Mouse (Mus musculus) hindbrain, postnatal 0 days (tissue): ENCODE data around the gene Xpr1. TPM values are rescaled to one million over a fixed set of nuclear protein-coding genes. Genes with fewer than 3 reads are reported as not detected.
A peak's percentile ranks its signal among the peaks of the same experiment; 100 is the strongest.

ENCODE experiments used
- ATAC-seq: fragments of 200-750 bp; cut with Nextera tagmentation; 2 replicates; pipeline ENCODE4 v1.8.0; 2017; ENCODE audit warnings: mild to moderate bottlenecking, moderate TSS enrichment, moderate library complexity
- DNase-seq: peaks from one replicate; pipeline ENCODE4 v3.0.0-alpha.2; 2015; ENCODE audit warnings: low spot score
- H3K27ac ChIP-seq: fragments of 300-500 bp; sonication (generic); 2 replicates; pipeline ENCODE4 v1.5.1; 2014; ENCODE audit warnings: mild to moderate bottlenecking
- H3K27me3 ChIP-seq: fragments of 300-500 bp; sonication (generic); 2 replicates; pipeline ENCODE4 v1.6.1; 2014; ENCODE audit warnings: low read length, mixed read lengths; ENCODE audit not compliant: insufficient read depth
- H3K36me3 ChIP-seq: fragments of 300-500 bp; sonication (generic); 2 replicates; pipeline ENCODE4 v1.6.1; 2014; ENCODE audit warnings: low read length, mixed read lengths; ENCODE audit not compliant: insufficient read depth
- H3K4me1 ChIP-seq: fragments of 300-500 bp; sonication (generic); 2 replicates; pipeline ENCODE4 v1.6.1; 2014; ENCODE audit warnings: antibody characterized with exemption, low read length, mixed read lengths; ENCODE audit not compliant: insufficient read depth
- H3K4me2 ChIP-seq: fragments of 300-500 bp; sonication (generic); 2 replicates; pipeline ENCODE4 v1.6.1; 2014; ENCODE audit warnings: low read depth, mild to moderate bottlenecking, low read length, moderate library complexity, mixed read lengths
- H3K4me3 ChIP-seq: fragments of 300-500 bp; sonication (generic); 2 replicates; pipeline ENCODE4 v1.5.1; 2014; ENCODE audit warnings: low read length
- H3K9ac ChIP-seq: fragments of 300-500 bp; sonication (generic); replicated peaks from 2 replicates; pipeline ENCODE4 v1.6.1; 2014; ENCODE audit warnings: mild to moderate bottlenecking, low read length, moderate library complexity, mixed read lengths
- H3K9me3 ChIP-seq: fragments of 300-500 bp; sonication (generic); 2 replicates; pipeline ENCODE4 v1.6.1; 2016; ENCODE audit warnings: low read length, mixed read lengths
- CTCF ChIP-seq: IDR thresholded peaks from 2 replicates; pipeline ENCODE4 v1.5.1; 2016; ENCODE audit warnings: antibody characterized with exemption, control low read depth, low read depth
- WGBS: fragments of 180-500 bp; shearing (Covaris S2); extraction: QIAGEN DNeasy Blood & Tissue Kit; methylation state at CpG from one replicate; pipeline ENCODE4 v1.1.7; 2014; 5-methylcytosine and 5-hydroxymethylcytosine counted together
- polyA plus RNA-seq: library from polyadenylated mRNA; unstranded; fragments of >200 nt; fragmentation: Nextera tagmentation; extraction: Ambion mirVana; gene quantifications from 2 replicates; pipeline ENCODE4 v1.2.1, GENCODE M21; 2015
- total RNA-seq: library from RNA; depleted of rRNA; stranded (reverse); fragments of >200 nt; gene quantifications from 2 replicates; pipeline ENCODE4 v1.2.3, GENCODE M21; 2014

The Xpr1 gene
- total and polyA plus RNA-seq, 2 experiments from 2014 or later = 33.8 to 107 TPM

- Histone ChIP-seq H3K4me1 (0 out of 2 replicates have a peak, but pooled peaks cover 3% of the 10 kb centered on the region), H3K4me2 (no peak overlapping the region), H3K27me3 (no peaks in the 10 kb centered on the region), H3K9ac (no peak overlapping the region), H3K36me3 (no peaks in the 10 kb centered on the region), H3K27ac (no peak overlapping the region), H3K9me3 (no peaks in the 10 kb centered on the region), H3K4me3 (no peak overlapping the region)
- WGBS = 44% methylated on average over 6 of the region's 6 CpGs
- TF ChIP-seq CTCF = no peak
- DNase-seq (no peak), ATAC-seq (no peak)
These were observed 8.6 kb upstream of the Xpr1 start for GRCm38 (mm10) chr1:155425743-155426315.

GRCm38 (mm10) chr1:155425285-155425684 is 8.1 kb upstream of the Xpr1 start:
- H3K9me3 ChIP-seq = no peaks in the 10 kb centered on the region
- no peak overlapping the region for H3K4me3 ChIP-seq
- no peak overlapping the region for H3K27ac ChIP-seq
- H3K4me2 ChIP-seq = no peak overlapping the region
- H3K27me3 ChIP-seq = no peaks in the 10 kb centered on the region
- H3K4me1 ChIP-seq = 0 out of 2 replicates have a peak, but pooled peaks cover 3% of the 10 kb centered on the region
- no peaks in the 10 kb centered on the region for H3K36me3 ChIP-seq
- ATAC-seq = no peak
- WGBS = 92% methylated on average over 5 of the region's 5 CpGs
- TF ChIP-seq CTCF = no peak
- DNase-seq = no peak
- H3K9ac ChIP-seq = no peak overlapping the region

- Histone ChIP-seq H3K4me3 (no peak overlapping the region), H3K27me3 (no peaks in the 10 kb centered on the region), H3K4me1 (0 out of 2 replicates have a peak, but pooled peaks cover 3% of the 10 kb centered on the region), H3K9me3 (no peaks in the 10 kb centered on the region), H3K36me3 (no peaks in the 10 kb centered on the region), H3K9ac (no peak overlapping the region), H3K4me2 (no peak overlapping the region), H3K27ac (no peak overlapping the region)
- DNase-seq = no peak
- WGBS = 82% methylated on average over 4 of the region's 4 CpGs
- TF ChIP-seq CTCF = no peak
- no peak for ATAC-seq
These were observed 6.6 kb upstream of the Xpr1 start for GRCm38 (mm10) chr1:155423801-155424200.

DNA sequence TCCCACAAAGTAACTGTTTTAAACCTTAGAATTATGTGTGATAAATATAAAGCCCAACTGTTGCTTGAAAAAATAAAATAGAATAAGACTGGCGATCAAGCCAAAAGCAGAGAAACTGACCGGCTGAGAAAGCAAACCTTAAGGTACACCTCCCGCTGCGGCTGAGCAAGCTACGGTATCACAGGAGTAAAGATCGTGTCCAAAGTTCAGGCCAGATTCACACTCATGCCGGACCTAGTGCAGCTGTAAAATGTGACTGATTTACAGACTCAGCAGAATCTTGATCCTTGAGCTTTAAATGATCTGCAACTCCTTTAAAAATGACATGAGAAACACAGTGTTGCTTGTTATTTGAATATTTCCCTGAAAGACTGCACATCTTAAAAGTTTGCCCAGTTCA is 4.8 kb upstream of the Xpr1 start:
- TF ChIP-seq CTCF = no peak
- WGBS = 91% methylated on average over 7 of the region's 7 CpGs
- ATAC-seq = no peak

DNA sequence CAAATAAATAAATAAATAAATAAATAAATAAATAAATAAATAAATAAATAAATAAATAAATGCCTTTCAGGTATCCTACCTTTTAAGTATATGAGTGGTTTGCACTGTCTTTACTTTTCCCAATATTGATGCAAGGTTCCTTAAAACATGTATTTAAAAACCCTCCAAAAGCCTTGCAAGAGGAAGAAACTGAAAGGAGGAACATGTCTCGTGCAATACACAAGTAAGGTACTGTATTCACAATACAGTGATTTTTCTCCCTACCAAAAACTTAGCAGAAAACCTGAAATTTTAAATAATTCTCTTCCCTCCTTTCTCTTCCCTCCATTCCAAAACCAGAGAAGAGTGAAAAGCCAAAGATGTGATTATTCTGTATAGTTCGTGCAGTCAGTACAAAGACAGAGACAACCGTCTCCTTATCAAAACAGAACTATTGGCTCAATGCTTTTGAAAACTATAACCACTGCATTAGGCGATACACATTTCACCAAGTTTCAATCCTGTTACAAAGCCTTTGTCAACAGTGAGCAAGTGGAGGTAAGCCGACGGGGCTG is 991 bp downstream of the Xpr1 start:
- TF ChIP-seq CTCF = no peak
- Histone ChIP-seq H3K27me3 (no peaks in the 10 kb centered on the region), H3K9ac (peak overlapping the region; percentile 86), H3K4me3 (peak overlapping the region; percentile 88), H3K4me2 (peak overlapping the region; percentile 55), H3K27ac (peak overlapping the region; percentile 89), H3K36me3 (no peaks in the 10 kb centered on the region), H3K9me3 (no peaks in the 10 kb centered on the region), H3K4me1 (no peaks in the 10 kb centered on the region)
- DNase-seq (peak; percentile 18), ATAC-seq (no peak)
- WGBS = under 1% methylated on average over 6 of the region's 6 CpGs

More for the DNA sequence above, 4.8 kb upstream of the Xpr1 start:
- H3K4me3 ChIP-seq = no peak overlapping the region
- no peaks in the 10 kb centered on the region for H3K27me3 ChIP-seq
- H3K36me3 ChIP-seq = no peaks in the 10 kb centered on the region
- DNase-seq = no peak
- H3K4me2 ChIP-seq = no peak overlapping the region
- no peaks in the 10 kb centered on the region for H3K4me1 ChIP-seq
- no peak overlapping the region for H3K27ac ChIP-seq
- no peak overlapping the region for H3K9ac ChIP-seq
- no peaks in the 10 kb centered on the region for H3K9me3 ChIP-seq

DNA sequence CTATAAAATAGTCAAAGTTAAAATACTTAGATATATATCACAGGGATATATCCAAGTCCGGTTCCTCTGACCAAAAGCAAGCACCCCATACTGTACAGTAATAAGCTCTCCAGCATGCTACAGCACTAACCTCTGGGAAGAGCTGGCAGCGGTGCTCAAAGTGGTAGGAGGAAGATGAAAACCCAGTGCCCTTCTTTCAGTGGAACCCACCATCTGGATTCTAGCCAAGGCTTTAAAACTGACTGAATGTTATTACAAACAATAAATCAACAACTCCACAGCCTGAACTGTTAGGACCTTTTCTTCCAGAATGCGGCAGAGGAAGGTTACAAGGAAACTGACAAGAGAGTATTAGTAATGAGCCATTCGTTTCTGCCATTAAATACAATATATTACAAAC is 1.8 kb downstream of the Xpr1 start:
- peak; percentile 59 for DNase-seq
- H3K36me3 ChIP-seq = no peaks in the 10 kb centered on the region
- no peaks in the 10 kb centered on the region for H3K4me1 ChIP-seq
- H3K27me3 ChIP-seq = no peaks in the 10 kb centered on the region
- peak overlapping the region; percentile 88 for H3K4me3 ChIP-seq
- 27% methylated on average over 4 of the region's 4 CpGs for WGBS
- H3K4me2 ChIP-seq = peak overlapping the region; percentile 55
- peak overlapping the region; percentile 41 for H3K9ac ChIP-seq
- TF ChIP-seq CTCF = no peak
- ATAC-seq = no peak
- H3K9me3 ChIP-seq = no peaks in the 10 kb centered on the region
- H3K27ac ChIP-seq = peak overlapping the region; percentile 51

DNA sequence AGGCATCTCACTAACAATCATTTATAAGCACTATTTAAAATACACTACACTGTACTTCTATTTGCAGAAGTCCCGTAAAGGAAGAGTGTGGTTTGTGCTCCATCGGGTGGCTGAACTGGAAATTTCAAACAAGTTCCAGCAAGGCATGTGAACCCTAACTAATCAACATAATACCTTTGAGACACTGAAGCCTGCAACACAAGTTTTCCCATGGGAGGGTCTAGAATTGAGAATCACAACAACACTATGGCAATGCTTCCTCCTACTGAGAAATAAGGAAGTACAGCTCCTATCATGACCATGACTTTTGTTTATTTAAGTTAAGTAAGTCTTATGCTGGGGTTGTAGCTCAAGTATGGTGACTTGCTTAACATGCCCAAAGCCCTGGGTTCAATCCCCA is 4.5 kb downstream of the Xpr1 start:
- Histone ChIP-seq H3K4me3 (no peak overlapping the region), H3K4me1 (no peaks in the 10 kb centered on the region), H3K27me3 (no peaks in the 10 kb centered on the region), H3K27ac (no peak overlapping the region), H3K4me2 (no peak overlapping the region), H3K36me3 (no peaks in the 10 kb centered on the region), H3K9me3 (no peaks in the 10 kb centered on the region), H3K9ac (no peak overlapping the region)
- DNase-seq (no peak), ATAC-seq (no peak)
- 84% methylated on average over 2 of the region's 2 CpGs for WGBS
- no peak for TF ChIP-seq CTCF
